Mouse (Mus musculus) kidney, adult 2 months (tissue): ENCODE results near the gene Defb33. TPM values are rescaled to one million over a fixed set of nuclear protein-coding genes. Genes with fewer than 3 reads are reported as not detected.

Experiments used
- DNase-seq: peaks from one replicate; pipeline ENCODE4 v3.0.0; 2021
- H3K27ac ChIP-seq: fragments of 200-500 bp; 2 replicates; pipeline ENCODE4 v1.5.1; 2012; ENCODE audit warnings: low read depth, low read length, control low read depth, inconsistent platforms; ENCODE audit not compliant: insufficient read depth
- H3K27me3 ChIP-seq: fragments of 200-500 bp; replicated peaks from 2 replicates; pipeline ENCODE4 v1.6.1; 2012; ENCODE audit warnings: mild to moderate bottlenecking, moderate library complexity, low read length, inconsistent platforms; ENCODE audit not compliant: control insufficient read depth, insufficient read depth
- H3K36me3 ChIP-seq: fragments of 200-500 bp; 2 replicates; pipeline ENCODE4 v1.6.1; 2012; ENCODE audit warnings: mild to moderate bottlenecking, moderate library complexity, low read length, inconsistent platforms; ENCODE audit not compliant: control insufficient read depth, insufficient read depth
- H3K4me1 ChIP-seq: fragments of 200-500 bp; 2 replicates; pipeline ENCODE4 v1.6.1; 2011; ENCODE audit warnings: low read length; ENCODE audit not compliant: control insufficient read depth, insufficient read depth
- H3K4me3 ChIP-seq: fragments of 200-500 bp; 2 replicates; pipeline ENCODE4 v1.5.1; 2011; ENCODE audit warnings: mild to moderate bottlenecking, low read depth, low read length, control low read depth; ENCODE audit not compliant: insufficient read depth
- CTCF ChIP-seq: fragments of 200-500 bp; conservative IDR thresholded peaks from 2 replicates; pipeline ENCODE4 v1.5.1; 2011; ENCODE audit warnings: low read depth, mild to moderate bottlenecking, control low read depth, low read length, moderate library complexity, mixed read lengths; ENCODE audit not compliant: insufficient read depth, insufficient read length
- POLR2A ChIP-seq: fragments of 200-500 bp; IDR thresholded peaks from one replicate; pipeline ENCODE4 v1.6.1; 2011; ENCODE audit warnings: low read depth, low read length, control low read depth
- WGBS: fragments of 180-500 bp; shearing (Covaris S2); methylation state at CpG from one replicate; pipeline ENCODE4 v1.1.7; 2018; 5-methylcytosine and 5-hydroxymethylcytosine counted together
- polyA plus RNA-seq: library from polyadenylated mRNA; depleted of rRNA; stranded (reverse); fragments of >200 nt; gene quantifications from 2 replicates; pipeline ENCODE4 v1.2.3, GENCODE M21; 2012; rRNA removed

Gene Defb33
- polyA plus RNA-seq, 1 experiment: 0.27 TPM

DNA sequence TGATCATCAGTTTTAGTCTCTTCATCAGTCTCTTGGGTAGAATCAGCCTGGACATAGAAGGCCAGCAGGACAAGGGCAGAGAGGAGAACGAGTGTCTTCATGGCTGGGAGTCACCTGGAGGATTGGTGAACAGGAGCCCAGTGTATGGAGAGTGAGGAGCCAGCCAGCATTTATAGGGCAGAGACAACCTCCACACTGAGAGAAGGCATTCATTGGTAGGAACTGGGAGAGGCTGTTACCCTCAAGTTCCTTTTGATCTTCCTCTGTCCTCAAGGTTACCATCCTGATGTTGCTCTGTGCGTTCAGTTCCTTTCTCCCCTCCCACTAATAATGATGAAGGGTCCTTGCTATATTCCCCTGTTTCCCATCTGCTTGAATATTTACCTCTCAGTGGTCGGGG, 52.1 kb downstream of the Defb33 start, which contains the start of gene AY761185:
Gene AY761185, minus strand, starts transcription at position 101 of the 400 bp plus-strand sequence.
- TF ChIP-seq POLR2A: no peak
- no peak for TF ChIP-seq CTCF
- H3K4me3 ChIP-seq: no peak within 1 kb of the TSS
- no peaks in the 10 kb centered on the region for H3K4me1 ChIP-seq
- no peaks in the 10 kb centered on the region for H3K27me3 ChIP-seq
- WGBS: 75% methylated on average over 3 of the region's 3 CpGs
- H3K27ac ChIP-seq: no peak within 1 kb of the TSS
- DNase-seq: no peak
- no peaks in the 10 kb centered on the region for H3K36me3 ChIP-seq

Other genes starting within 250 kb of the Defb33 start
- gene Gm15056, start 10.0 kb downstream of the Defb33 start, polyA plus RNA-seq: 0.41 TPM in 1 of 2 replicates, not detected in the other
- gene Gm6040, start 29.4 kb downstream of the Defb33 start, polyA plus RNA-seq: not detected in 2 replicates
- not detected in 2 replicates for gene AY761185, start 52.0 kb downstream of the Defb33 start, polyA plus RNA-seq
- not detected in 2 replicates for gene Defa21, start 132.9 kb downstream of the Defb33 start, polyA plus RNA-seq
- gene Defa23, start 162.4 kb downstream of the Defb33 start, polyA plus RNA-seq: not detected in 2 replicates
- not detected in 2 replicates for gene Defa35, start 172.4 kb downstream of the Defb33 start, polyA plus RNA-seq
- not detected in 2 replicates for gene Defa25, start 191.8 kb downstream of the Defb33 start, polyA plus RNA-seq
- 0.50 TPM in 1 of 2 replicates, not detected in the other for gene Gm14851, start 203.4 kb downstream of the Defb33 start, polyA plus RNA-seq
- not detected in 2 replicates for gene Defa30, start 242.0 kb downstream of the Defb33 start, polyA plus RNA-seq